Mouse (Mus musculus) embryonic fibroblast, embryonic 13.5 days (primary cell): ENCODE measurements around the gene Xkr7.

Experiments used
- CTCF ChIP-seq: IDR thresholded peaks from 2 replicates; pipeline ENCODE4 v1.5.1; 2011; ENCODE audit warnings: mild to moderate bottlenecking, control low read depth, low read length, moderate library complexity, borderline replicate concordance; ENCODE audit not compliant: insufficient read depth
- POLR2A ChIP-seq: IDR thresholded peaks from 2 replicates; pipeline ENCODE4 v1.6.1; 2011; ENCODE audit warnings: low read depth, mild to moderate bottlenecking, control low read depth, low read length, moderate library complexity

DNA sequence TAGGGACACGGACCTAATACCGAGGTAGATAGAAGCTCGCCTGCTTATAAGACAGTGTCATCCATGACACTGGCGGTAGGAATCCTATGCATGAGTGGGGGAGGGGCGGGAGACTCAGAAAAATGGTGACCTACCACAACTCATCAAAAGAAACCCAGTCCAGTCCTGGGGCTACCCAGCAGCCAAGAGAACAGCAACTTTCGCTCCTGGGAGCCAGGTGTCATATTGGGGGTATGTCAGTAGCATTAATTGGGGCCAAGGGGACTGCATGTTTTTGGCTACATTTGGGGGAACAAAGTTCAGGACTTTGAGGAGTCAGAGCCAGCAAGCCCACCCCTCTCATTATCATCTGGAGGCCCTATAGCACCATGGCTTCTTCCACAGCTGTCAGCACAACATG lies 19.4 kb downstream of the Xkr7 start:
- no peak for TF ChIP-seq CTCF
- no peak for TF ChIP-seq POLR2A
